Mouse (Mus musculus): Measurements from ENCODE around the gene Rassf3. TPM values are rescaled to one million over a fixed set of nuclear protein-coding genes. Genes with fewer than 3 reads are reported as not detected.

Rassf3 gene
- polyA plus RNA-seq, 1 experiment from 2014 or later: 15.2 TPM

GRCm38 (mm10) chr10:121473723-121474215 is 2.4 kb downstream of the Rassf3 start:
- H3K9me3 ChIP-seq: no peaks in the 10 kb centered on the region
- H3K27me3 ChIP-seq (replicated peaks): no peaks in the 10 kb centered on the region
- peak overlapping the region; percentile 70 for H3K4me3 ChIP-seq
- peaks cover 72% of the 10 kb centered on the region for H3K4me1 ChIP-seq
- peak overlapping the region; percentile 90 for H3K27ac ChIP-seq (replicated peaks)
- no peak for ATAC-seq (ENCODE audit: extremely low read depth, insufficient number of reproducible peaks, low FRiP score, low TSS enrichment)
- WGBS: 20% methylated on average over 12 of the region's 12 CpGs
- H3K4me2 ChIP-seq: peak overlapping the region; percentile 78
- H3K36me3 ChIP-seq: no peaks in the 10 kb centered on the region
- H3K9ac ChIP-seq: peak overlapping the region; percentile 90

GRCm38 (mm10) chr10:121472593-121473217 is 3.4 kb downstream of the Rassf3 start:
- H3K36me3 ChIP-seq: no peaks in the 10 kb centered on the region
- H3K4me3 ChIP-seq: peak overlapping the region; percentile 70
- peak overlapping the region; percentile 90 for H3K9ac ChIP-seq
- H3K27me3 ChIP-seq (replicated peaks): no peaks in the 10 kb centered on the region
- peak overlapping the region; percentile 90 for H3K27ac ChIP-seq (replicated peaks)
- ATAC-seq (ENCODE audit: extremely low read depth, insufficient number of reproducible peaks, low FRiP score, low TSS enrichment): no peak
- H3K9me3 ChIP-seq: no peaks in the 10 kb centered on the region
- H3K4me1 ChIP-seq: peaks cover 83% of the 10 kb centered on the region
- peak overlapping the region; percentile 78 for H3K4me2 ChIP-seq
- WGBS: 53% methylated on average over 11 of the region's 11 CpGs

- Histone ChIP-seq H3K4me2 (peak overlapping the region; percentile 78), H3K9me3 (no peaks in the 10 kb centered on the region), H3K36me3 (no peaks in the 10 kb centered on the region), H3K9ac (peak overlapping the region; percentile 62), H3K4me3 (no peak overlapping the region), H3K4me1 (peaks cover 82% of the 10 kb centered on the region), H3K27ac (replicated peaks) (peak overlapping the region; percentile 90), H3K27me3 (replicated peaks) (no peaks in the 10 kb centered on the region)
- 24% methylated on average over 8 of the region's 8 CpGs for WGBS
- no peak for ATAC-seq (ENCODE audit: extremely low read depth, insufficient number of reproducible peaks, low FRiP score, low TSS enrichment)
Observed at GRCm38 (mm10) chr10:121471570-121472197, 4.5 kb downstream of the Rassf3 start.

- no peak for ATAC-seq (ENCODE audit: extremely low read depth, insufficient number of reproducible peaks, low FRiP score, low TSS enrichment)
- H3K4me1 ChIP-seq: peaks cover 87% of the 10 kb centered on the region
Observed at GRCm38 (mm10) chr10:121469625-121470024, 6.5 kb downstream of the Rassf3 start.

GRCm38 (mm10) chr10:121468985-121469384 is 7.2 kb downstream of the Rassf3 start:
- no peaks in the 10 kb centered on the region for H3K27me3 ChIP-seq (replicated peaks)
- H3K36me3 ChIP-seq: no peaks in the 10 kb centered on the region
- H3K4me1 ChIP-seq: peaks cover 81% of the 10 kb centered on the region
- no peaks in the 10 kb centered on the region for H3K9me3 ChIP-seq
- H3K27ac ChIP-seq (replicated peaks): 0 out of 2 replicates have a peak overlapping the region, but pooled peaks have one; percentile 5
- no peak for ATAC-seq (ENCODE audit: extremely low read depth, insufficient number of reproducible peaks, low FRiP score, low TSS enrichment)
- 0 out of 2 replicates have a peak overlapping the region, but pooled peaks have one; percentile 50 for H3K9ac ChIP-seq
- 38% methylated on average over 5 of the region's 5 CpGs for WGBS
- peak overlapping the region; percentile 9; the same call in 1 of the 2 replicates for H3K4me2 ChIP-seq
- H3K4me3 ChIP-seq: no peak overlapping the region

More at GRCm38 (mm10) chr10:121469625-121470024, 6.5 kb downstream of the Rassf3 start:
- 49% methylated on average over 3 of the region's 3 CpGs for WGBS
- Histone ChIP-seq H3K4me2 (no peak overlapping the region; the same call in 1 of the 2 replicates), H3K36me3 (no peaks in the 10 kb centered on the region), H3K9ac (no peak overlapping the region), H3K27ac (replicated peaks) (no peak overlapping the region), H3K27me3 (replicated peaks) (no peaks in the 10 kb centered on the region), H3K4me3 (no peak overlapping the region), H3K9me3 (no peaks in the 10 kb centered on the region)

- no peaks in the 10 kb centered on the region for H3K9me3 ChIP-seq
- no peaks in the 10 kb centered on the region for H3K36me3 ChIP-seq
- no peak overlapping the region for H3K4me3 ChIP-seq
- no peaks in the 10 kb centered on the region for H3K27me3 ChIP-seq (replicated peaks)
- no peak overlapping the region for H3K4me2 ChIP-seq
- peaks cover 74% of the 10 kb centered on the region for H3K4me1 ChIP-seq
- no peak overlapping the region for H3K9ac ChIP-seq
- 85% methylated on average over 5 of the region's 5 CpGs for WGBS
- H3K27ac ChIP-seq (replicated peaks): no peak overlapping the region
- no peak for ATAC-seq (ENCODE audit: extremely low read depth, insufficient number of reproducible peaks, low FRiP score, low TSS enrichment)
Observed at GRCm38 (mm10) chr10:121468261-121468660, 7.9 kb downstream of the Rassf3 start.

GRCm38 (mm10) chr10:121467792-121468191 is 8.4 kb downstream of the Rassf3 start:
- WGBS: 72% methylated on average over 8 of the region's 8 CpGs
- H3K9me3 ChIP-seq: no peaks in the 10 kb centered on the region
- ATAC-seq (ENCODE audit: extremely low read depth, insufficient number of reproducible peaks, low FRiP score, low TSS enrichment): no peak
- no peaks in the 10 kb centered on the region for H3K27me3 ChIP-seq (replicated peaks)
- peaks cover 70% of the 10 kb centered on the region for H3K4me1 ChIP-seq
- H3K4me3 ChIP-seq: no peak overlapping the region
- H3K27ac ChIP-seq (replicated peaks): no peak overlapping the region
- peaks cover 2% of the 10 kb centered on the region; the same call in 1 of the 2 replicates for H3K36me3 ChIP-seq
- H3K4me2 ChIP-seq: no peak overlapping the region
- no peak overlapping the region for H3K9ac ChIP-seq

GRCm38 (mm10) chr10:121467016-121467415 is 9.1 kb downstream of the Rassf3 start:
- H3K27ac ChIP-seq (replicated peaks): no peak overlapping the region
- H3K4me3 ChIP-seq: no peak overlapping the region
- peaks cover 6% of the 10 kb centered on the region; the same call in 1 of the 2 replicates for H3K36me3 ChIP-seq
- H3K27me3 ChIP-seq (replicated peaks): no peaks in the 10 kb centered on the region
- ATAC-seq (ENCODE audit: extremely low read depth, insufficient number of reproducible peaks, low FRiP score, low TSS enrichment): no peak
- no peak overlapping the region for H3K9ac ChIP-seq
- no peaks in the 10 kb centered on the region for H3K9me3 ChIP-seq
- H3K4me1 ChIP-seq: peaks cover 70% of the 10 kb centered on the region
- 82% methylated on average over 13 of the region's 13 CpGs for WGBS
- H3K4me2 ChIP-seq: no peak overlapping the region

- Histone ChIP-seq H3K9me3 (no peaks in the 10 kb centered on the region), H3K9ac (no peak overlapping the region), H3K4me2 (no peak overlapping the region), H3K36me3 (peaks cover 6% of the 10 kb centered on the region; the same call in 1 of the 2 replicates), H3K27ac (replicated peaks) (peak overlapping the region; percentile 60; the same call in 1 of the 2 replicates), H3K4me1 (peaks cover 69% of the 10 kb centered on the region), H3K4me3 (no peak overlapping the region), H3K27me3 (replicated peaks) (no peaks in the 10 kb centered on the region)
- WGBS: 54% methylated on average over 5 of the region's 5 CpGs
- no peak for ATAC-seq (ENCODE audit: extremely low read depth, insufficient number of reproducible peaks, low FRiP score, low TSS enrichment)
Observed at GRCm38 (mm10) chr10:121465033-121465432, 11.1 kb downstream of the Rassf3 start.

- Histone ChIP-seq H3K36me3 (peaks cover 6% of the 10 kb centered on the region; the same call in 1 of the 2 replicates), H3K27ac (replicated peaks) (peak overlapping the region; percentile 68), H3K4me1 (peaks cover 68% of the 10 kb centered on the region), H3K4me3 (peak overlapping the region; percentile 25), H3K9ac (peak overlapping the region; percentile 69), H3K4me2 (peak overlapping the region; percentile 63), H3K9me3 (no peaks in the 10 kb centered on the region), H3K27me3 (replicated peaks) (no peaks in the 10 kb centered on the region)
- no peak for ATAC-seq (ENCODE audit: extremely low read depth, insufficient number of reproducible peaks, low FRiP score, low TSS enrichment)
- 53% methylated on average over 24 of the region's 24 CpGs for WGBS
Observed at GRCm38 (mm10) chr10:121462162-121462881, 13.8 kb downstream of the Rassf3 start.
